Mouse (Mus musculus): ENCODE measurements around the gene Hdac8.

DNA sequence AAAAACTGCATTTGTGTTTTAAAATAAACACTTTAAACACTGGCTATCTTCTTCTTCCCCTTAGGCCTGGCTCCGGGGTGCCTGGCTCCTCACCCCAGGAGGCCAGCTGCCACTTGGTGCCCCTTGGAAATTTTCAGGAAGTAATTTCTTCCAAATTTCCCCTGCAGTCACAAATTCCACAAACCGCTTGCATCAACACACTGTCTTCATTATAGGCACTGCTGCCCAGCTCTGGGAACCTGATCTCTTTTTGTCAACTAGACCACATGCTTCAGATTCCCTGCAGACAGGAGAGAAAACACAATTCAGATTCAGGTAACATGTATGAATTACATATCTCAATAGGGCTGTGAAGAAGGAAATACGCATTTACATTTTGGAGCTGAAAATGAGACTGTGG lies 220.3 kb downstream of the Hdac8 start:
- TF ChIP-seq USF1 (IDR thresholded peaks at IDR 0.05; ENCODE audit: low read depth) (no peak), MYOG (IDR thresholded peaks at IDR 0.05; ENCODE audit: control insufficient read depth in 1 of 3, insufficient read depth in 1 of 3, insufficient read length in 2 of 3, low read depth in 2 of 3) (no peak), POLR2A (IDR thresholded peaks at IDR 0.05; ENCODE audit: insufficient read length, low read depth) (no peak), SRF (IDR thresholded peaks at IDR 0.05; ENCODE audit: control insufficient read depth, insufficient read length, low read depth) (no peak), TCF3 (IDR thresholded peaks at IDR 0.05; ENCODE audit: insufficient read length, low read depth) (no peak), TCF12 (IDR thresholded peaks at IDR 0.05; ENCODE audit: insufficient read depth, poor library complexity, severe bottlenecking) (no peak), MYOD1 (IDR thresholded peaks at IDR 0.05; ENCODE audit: control insufficient read depth in 1 of 3, insufficient read length in 2 of 3, low read depth in 2 of 3) (no peak), E2F4 (IDR thresholded peaks at IDR 0.05; ENCODE audit: insufficient read depth) (no peak)

Data from myocyte (in vitro differentiated cells).